Mouse (Mus musculus) hindbrain, embryonic 11.5 days (tissue): ENCODE results near the gene Spem2. TPM values are rescaled to one million over a fixed set of nuclear protein-coding genes. Genes with fewer than 3 reads are reported as not detected.
A peak's percentile ranks its signal among the peaks of the same experiment; 100 is the strongest.

Source experiments
- ATAC-seq: fragments of 200-750 bp; cut with Nextera tagmentation; 2 replicates; pipeline ENCODE4 v1.8.0; 2017; ENCODE audit warnings: mild to moderate bottlenecking, moderate TSS enrichment, moderate library complexity; ENCODE audit not compliant: low FRiP score
- DNase-seq: peaks from one replicate; pipeline ENCODE4 v3.0.0-alpha.2; 2015; ENCODE audit warnings: low spot score
- H3K27ac ChIP-seq: fragments of 300-500 bp; sonication (generic); 2 replicates; pipeline ENCODE4 v1.5.1; 2014; ENCODE audit warnings: mild to moderate bottlenecking, low read depth, low read length
- H3K27me3 ChIP-seq: fragments of 300-500 bp; sonication (generic); 2 replicates; pipeline ENCODE4 v1.6.1; 2014; ENCODE audit warnings: mild to moderate bottlenecking, low read length, moderate library complexity, mixed read lengths; ENCODE audit not compliant: control insufficient read depth, insufficient read depth
- H3K36me3 ChIP-seq: fragments of 300-500 bp; sonication (generic); 2 replicates; pipeline ENCODE4 v1.6.1; 2014; ENCODE audit warnings: mild to moderate bottlenecking, low read length, moderate library complexity, mixed read lengths; ENCODE audit not compliant: control insufficient read depth, insufficient read depth
- H3K4me1 ChIP-seq: fragments of 300-500 bp; sonication (generic); replicated peaks from 2 replicates; pipeline ENCODE4 v1.6.1; 2014; ENCODE audit warnings: low read length, mixed read lengths; ENCODE audit not compliant: control insufficient read depth, insufficient read depth
- H3K4me2 ChIP-seq: fragments of 300-500 bp; sonication (generic); replicated peaks from 2 replicates; pipeline ENCODE4 v1.6.1; 2014; ENCODE audit warnings: mild to moderate bottlenecking, low read depth, low read length
- H3K4me3 ChIP-seq: fragments of 300-500 bp; sonication (generic); 2 replicates; pipeline ENCODE4 v1.5.1; 2014; ENCODE audit warnings: low read depth, low read length
- H3K9ac ChIP-seq: fragments of 300-500 bp; sonication (generic); 2 replicates; pipeline ENCODE4 v1.6.1; 2014; ENCODE audit warnings: low read depth, low read length
- H3K9me3 ChIP-seq: fragments of 300-500 bp; sonication (generic); 2 replicates; pipeline ENCODE4 v1.6.1; 2016; ENCODE audit warnings: low read length; ENCODE audit not compliant: control insufficient read depth
- WGBS: fragments of 180-500 bp; shearing (Covaris S2); extraction: QIAGEN DNeasy Blood & Tissue Kit; methylation state at CpG from one replicate; pipeline ENCODE4 v1.1.7; 2014; 5-methylcytosine and 5-hydroxymethylcytosine counted together
- polyA plus RNA-seq: library from polyadenylated mRNA; unstranded; fragments of >200 nt; fragmentation: Nextera tagmentation; extraction: Ambion mirVana; gene quantifications from 2 replicates; pipeline ENCODE4 v1.2.1, GENCODE M21; 2014

Gene Spem2
- polyA plus RNA-seq, 1 experiment from 2014 or later = not detected

GRCm38 (mm10) chr11:69800138-69800391 is 18.2 kb downstream of the Spem2 start:
- Histone ChIP-seq H3K4me2 (peak overlapping the region; percentile 73), H3K27me3 (peaks cover 49% of the 10 kb centered on the region), H3K9ac (peak overlapping the region; percentile 72), H3K4me1 (peaks cover 19% of the 10 kb centered on the region), H3K4me3 (peak overlapping the region; percentile 54), H3K36me3 (no peaks in the 10 kb centered on the region), H3K9me3 (no peaks in the 10 kb centered on the region), H3K27ac (peak overlapping the region; percentile 89)
- DNase-seq (no peak), ATAC-seq (peak; percentile 18; the same call in 1 of the 2 replicates)
- WGBS = 4% methylated on average over 11 of the region's 11 CpGs

GRCm38 (mm10) chr11:69799394-69800137 is 18.7 kb downstream of the Spem2 start:
- peak; percentile 76 for DNase-seq
- Histone ChIP-seq H3K9ac (peak overlapping the region; percentile 11; the same call in 1 of the 2 replicates), H3K36me3 (no peaks in the 10 kb centered on the region), H3K4me3 (peak overlapping the region; percentile 54), H3K9me3 (no peaks in the 10 kb centered on the region), H3K27me3 (peaks cover 44% of the 10 kb centered on the region), H3K4me1 (peaks cover 19% of the 10 kb centered on the region), H3K4me2 (peak overlapping the region; percentile 73), H3K27ac (peak overlapping the region; percentile 89)
- 20% methylated on average over 11 of the region's 12 CpGs for WGBS
- peak; percentile 30; the same call in 1 of the 2 replicates for ATAC-seq

DNA sequence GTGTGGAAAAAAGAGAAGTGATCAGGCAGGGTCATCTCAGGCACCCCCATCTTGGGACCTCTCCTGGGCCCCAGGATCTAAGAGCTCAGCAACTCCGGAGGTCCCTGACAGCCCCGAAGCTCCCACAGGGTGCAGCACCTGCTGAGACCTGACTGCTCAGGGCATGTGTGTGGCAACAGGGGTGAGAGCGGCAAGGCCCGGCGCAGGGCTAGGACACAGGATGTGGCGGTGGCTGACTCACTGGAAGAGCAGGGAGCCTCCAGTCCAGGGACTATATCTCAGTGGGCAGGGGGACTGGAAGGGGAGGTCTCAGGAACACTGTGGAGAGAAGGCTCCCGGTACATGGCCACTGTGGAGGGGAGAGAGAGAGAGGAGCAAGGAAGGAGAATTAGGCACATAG is 20.3 kb downstream of the Spem2 start:
- no peaks in the 10 kb centered on the region for H3K36me3 ChIP-seq
- WGBS = 69% methylated on average over 7 of the region's 7 CpGs
- no peaks in the 10 kb centered on the region for H3K9me3 ChIP-seq
- DNase-seq (no peak), ATAC-seq (no peak)
- H3K27me3 ChIP-seq = peaks cover 28% of the 10 kb centered on the region
- H3K4me3 ChIP-seq = no peak overlapping the region
- no peak overlapping the region for H3K27ac ChIP-seq
- peaks cover 12% of the 10 kb centered on the region for H3K4me1 ChIP-seq
- H3K4me2 ChIP-seq = no peak overlapping the region
- no peak overlapping the region for H3K9ac ChIP-seq

DNA sequence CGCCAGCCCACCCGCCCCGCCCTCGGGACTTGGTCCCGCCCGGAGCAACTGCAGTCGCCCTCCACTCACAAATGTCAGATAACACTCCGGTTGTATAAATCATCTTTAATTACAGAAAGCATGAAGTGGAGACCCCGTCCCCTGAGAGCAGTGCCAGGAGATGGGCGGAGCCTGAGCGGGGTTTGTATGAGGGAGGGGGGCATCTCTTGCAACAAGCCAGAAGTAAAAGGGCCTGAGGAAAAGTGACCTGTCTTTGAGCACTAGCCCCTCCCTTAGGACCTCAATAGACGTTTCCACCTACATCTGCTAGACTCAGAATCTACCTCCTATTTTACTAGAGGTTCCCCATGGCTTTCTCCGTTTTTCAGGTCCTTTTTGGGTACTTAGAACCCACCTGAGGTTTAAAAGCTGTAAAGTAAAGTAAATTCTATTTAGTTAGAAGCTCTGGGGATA is 22.3 kb downstream of the Spem2 start:
- H3K27ac ChIP-seq = no peak overlapping the region
- peak overlapping the region; percentile 33 for H3K4me3 ChIP-seq
- H3K4me1 ChIP-seq = peaks cover 6% of the 10 kb centered on the region; the same call in 1 of the 2 replicates
- WGBS = 2% methylated on average over 13 of the region's 13 CpGs
- ATAC-seq (no peak), DNase-seq (no peak)
- H3K9ac ChIP-seq = 0 out of 2 replicates have a peak overlapping the region, but pooled peaks have one; percentile 4
- no peaks in the 10 kb centered on the region for H3K9me3 ChIP-seq
- no peaks in the 10 kb centered on the region for H3K36me3 ChIP-seq
- H3K27me3 ChIP-seq = peaks cover 11% of the 10 kb centered on the region
- peak overlapping the region; percentile 83 for H3K4me2 ChIP-seq

DNA sequence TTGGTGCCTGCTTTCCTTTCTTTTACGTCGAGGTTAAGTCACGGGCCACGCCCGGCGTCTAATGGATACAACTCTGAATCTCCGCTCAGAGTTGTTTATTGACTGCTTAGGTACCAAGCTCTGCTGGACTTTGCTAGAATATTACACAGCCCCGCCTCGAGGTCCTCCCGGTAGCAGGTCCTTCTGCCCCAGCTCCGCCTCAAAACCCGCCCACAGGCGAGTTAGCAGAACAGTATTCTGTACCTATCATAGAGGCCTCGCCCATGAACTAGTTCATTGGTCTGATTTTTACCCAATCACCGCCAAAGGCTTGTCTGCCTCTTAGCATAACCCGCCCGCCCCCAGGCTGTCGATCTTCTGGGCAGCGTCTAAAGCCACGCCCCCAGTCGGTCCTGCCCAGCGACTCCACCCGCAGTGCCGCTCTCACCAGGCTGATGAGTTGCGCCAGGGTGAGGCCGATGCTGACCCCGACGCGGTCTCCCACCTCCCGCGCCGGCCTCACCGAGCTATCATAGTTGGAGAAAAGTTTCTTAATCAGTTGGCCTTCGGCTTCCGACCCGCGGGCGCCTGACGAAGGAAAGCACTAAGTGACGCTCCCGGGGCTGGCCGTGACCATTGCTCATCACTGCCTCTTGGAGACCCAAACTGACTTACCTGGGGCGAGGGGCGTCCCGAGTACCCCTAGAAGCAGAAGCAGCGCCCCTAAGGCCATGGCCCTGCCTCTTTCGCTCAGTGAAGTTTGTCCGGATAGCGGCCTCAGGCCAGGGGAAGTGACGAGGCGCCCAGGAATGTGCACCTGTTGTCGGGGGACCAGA is 22.9 kb downstream of the Spem2 start, which contains the start of gene Chrnb1:
Chrnb1 (minus strand) TSS at position 776 of the 815 bp plus-strand sequence.
- Histone ChIP-seq H3K27ac (no peak within 1 kb of the TSS), H3K4me1 (peaks cover 6% of the 10 kb centered on the region; the same call in 1 of the 2 replicates), H3K4me3 (peak within 1 kb of the TSS; percentile 33), H3K36me3 (no peaks in the 10 kb centered on the region), H3K27me3 (peaks cover 11% of the 10 kb centered on the region), H3K4me2 (peak within 1 kb of the TSS; percentile 83), H3K9ac (0 out of 2 replicates have a peak within 1 kb of the TSS, but pooled peaks have one; percentile 4), H3K9me3 (no peaks in the 10 kb centered on the region)
- WGBS = 2% methylated on average over 52 of the region's 52 CpGs
- DNase-seq (peak; percentile 89), ATAC-seq (peak; percentile 88)

- no peaks in the 10 kb centered on the region for H3K36me3 ChIP-seq
- no peak overlapping the region for H3K9ac ChIP-seq
- no peak overlapping the region for H3K27ac ChIP-seq
- peaks cover 9% of the 10 kb centered on the region for H3K27me3 ChIP-seq
- H3K4me1 ChIP-seq = 0 out of 2 replicates have a peak, but pooled peaks cover 2% of the 10 kb centered on the region
- no peak overlapping the region for H3K4me3 ChIP-seq
- no peaks in the 10 kb centered on the region for H3K9me3 ChIP-seq
- H3K4me2 ChIP-seq = no peak overlapping the region
- no peak for ATAC-seq
- DNase-seq = no peak
- 69% methylated on average over 5 of the region's 5 CpGs for WGBS
Measured at GRCm38 (mm10) chr11:69793429-69793828, 24.8 kb downstream of the Spem2 start.

DNA sequence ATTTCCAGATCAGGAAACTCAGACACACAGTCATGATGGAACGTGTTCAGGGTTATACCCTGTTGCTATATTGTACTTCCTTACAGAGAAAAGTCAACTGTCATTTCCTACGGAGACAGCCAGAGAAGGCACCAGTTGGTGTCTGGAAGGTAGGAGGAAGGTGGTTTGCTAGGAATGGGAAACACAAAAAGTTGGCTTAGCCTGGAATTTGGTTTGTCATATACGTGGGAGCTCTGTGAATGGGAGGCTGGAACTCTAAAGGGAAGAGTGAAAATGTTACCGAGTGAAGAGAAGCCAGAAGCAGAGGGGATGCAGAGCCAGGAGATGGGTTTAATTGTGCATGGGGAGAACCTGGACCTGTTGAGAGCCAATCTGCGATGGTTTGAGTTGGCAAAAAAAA is 26.8 kb downstream of the Spem2 start:
- no peak overlapping the region for H3K27ac ChIP-seq
- no peak overlapping the region for H3K9ac ChIP-seq
- H3K4me2 ChIP-seq = no peak overlapping the region
- peaks cover 5% of the 10 kb centered on the region; the same call in 1 of the 2 replicates for H3K27me3 ChIP-seq
- H3K36me3 ChIP-seq = no peaks in the 10 kb centered on the region
- no peak for DNase-seq
- 68% methylated on average over 5 of the region's 5 CpGs for WGBS
- 0 out of 2 replicates have a peak, but pooled peaks cover 2% of the 10 kb centered on the region for H3K4me1 ChIP-seq
- no peaks in the 10 kb centered on the region for H3K9me3 ChIP-seq
- no peak for ATAC-seq
- H3K4me3 ChIP-seq = no peak overlapping the region

- H3K9me3 ChIP-seq = no peaks in the 10 kb centered on the region
- H3K4me1 ChIP-seq = no peaks in the 10 kb centered on the region
- H3K27ac ChIP-seq = no peak overlapping the region
- 74% methylated on average over 5 of the region's 5 CpGs for WGBS
- H3K4me2 ChIP-seq = no peak overlapping the region
- H3K27me3 ChIP-seq = no peaks in the 10 kb centered on the region
- ATAC-seq (no peak), DNase-seq (no peak)
- H3K36me3 ChIP-seq = no peaks in the 10 kb centered on the region
- no peak overlapping the region for H3K4me3 ChIP-seq
- no peak overlapping the region for H3K9ac ChIP-seq
Measured at GRCm38 (mm10) chr11:69789431-69789830, 28.8 kb downstream of the Spem2 start.
